Mouse (Mus musculus): ENCODE data around the gene Dnm3.
A peak's percentile ranks its signal among the peaks of the same experiment; 100 is the strongest.

The Dnm3 gene

DNA sequence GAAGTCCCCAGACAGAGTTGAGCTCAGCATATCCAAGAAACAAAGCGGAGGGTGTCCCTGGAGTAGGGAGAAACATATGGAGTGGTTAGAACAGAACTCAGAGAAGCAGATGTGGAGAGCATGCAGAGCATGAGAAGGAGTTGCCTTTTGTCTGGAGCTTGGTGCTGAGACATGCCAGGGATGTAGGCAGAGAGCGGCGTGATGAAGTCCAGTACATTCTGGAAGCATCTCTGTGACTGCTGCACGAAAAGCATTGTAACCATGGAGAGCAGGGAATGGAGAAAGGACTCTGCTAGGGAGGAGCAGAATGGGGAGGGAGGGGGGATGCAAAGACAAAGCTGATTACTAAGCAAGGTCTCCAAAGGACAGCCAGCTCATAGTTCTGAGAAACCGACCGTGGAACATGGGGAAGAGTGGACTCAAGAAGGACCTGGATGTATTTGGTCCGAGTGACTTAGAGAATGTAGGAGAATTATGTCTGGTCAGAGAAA lies 369.6 kb downstream of the Dnm3 start:
- DNase-seq (ENCODE audit: low spot score), result no peak

GRCm38 (mm10) chr1:162107011-162107606 lies 370.7 kb downstream of the Dnm3 start:
- no peak for DNase-seq (ENCODE audit: low spot score)

GRCm38 (mm10) chr1:162100961-162101830 lies 376.6 kb downstream of the Dnm3 start:
- no peak for DNase-seq (ENCODE audit: low spot score)

- no peak for DNase-seq (ENCODE audit: low spot score)
Observed at GRCm38 (mm10) chr1:162100033-162100820, 377.6 kb downstream of the Dnm3 start.

GRCm38 (mm10) chr1:162099203-162099602 lies 378.6 kb downstream of the Dnm3 start:
- DNase-seq (ENCODE audit: low spot score), result no peak

DNA sequence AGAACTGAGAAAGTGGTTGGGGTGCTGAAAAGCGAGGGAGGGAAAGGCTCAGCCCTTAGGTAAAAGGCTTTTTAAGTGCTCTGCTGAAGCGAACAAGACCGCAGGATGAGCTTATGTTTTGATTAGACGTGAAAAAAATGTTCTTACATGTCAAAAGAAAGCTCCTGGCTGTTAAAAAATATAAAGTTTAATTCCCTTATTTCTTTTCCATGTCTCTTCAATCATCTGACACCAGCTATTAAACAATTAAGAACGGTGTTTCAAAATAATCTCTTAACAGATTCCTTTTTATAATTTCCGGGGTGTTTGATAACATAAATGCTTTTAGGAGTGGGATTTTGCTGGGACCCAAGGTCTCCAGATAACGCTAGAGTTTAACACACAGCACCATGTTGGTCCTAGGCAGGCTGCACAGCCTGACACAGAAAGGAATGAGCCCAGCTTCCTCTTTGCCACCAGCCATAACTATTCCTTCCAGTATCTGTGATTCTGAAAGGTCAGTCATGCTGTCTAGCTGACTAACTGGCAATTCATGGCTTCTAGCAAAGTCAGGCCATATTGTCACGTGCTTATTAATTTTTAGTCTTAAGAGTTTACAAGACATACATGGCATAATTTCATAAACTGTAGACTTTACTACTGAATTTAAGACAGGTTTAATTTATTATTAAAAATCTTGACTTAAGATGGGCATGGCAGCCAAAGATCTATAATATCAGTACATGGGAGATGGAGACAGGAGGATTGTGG lies 383.1 kb downstream of the Dnm3 start:
- no peak for DNase-seq (ENCODE audit: low spot score)

DNA sequence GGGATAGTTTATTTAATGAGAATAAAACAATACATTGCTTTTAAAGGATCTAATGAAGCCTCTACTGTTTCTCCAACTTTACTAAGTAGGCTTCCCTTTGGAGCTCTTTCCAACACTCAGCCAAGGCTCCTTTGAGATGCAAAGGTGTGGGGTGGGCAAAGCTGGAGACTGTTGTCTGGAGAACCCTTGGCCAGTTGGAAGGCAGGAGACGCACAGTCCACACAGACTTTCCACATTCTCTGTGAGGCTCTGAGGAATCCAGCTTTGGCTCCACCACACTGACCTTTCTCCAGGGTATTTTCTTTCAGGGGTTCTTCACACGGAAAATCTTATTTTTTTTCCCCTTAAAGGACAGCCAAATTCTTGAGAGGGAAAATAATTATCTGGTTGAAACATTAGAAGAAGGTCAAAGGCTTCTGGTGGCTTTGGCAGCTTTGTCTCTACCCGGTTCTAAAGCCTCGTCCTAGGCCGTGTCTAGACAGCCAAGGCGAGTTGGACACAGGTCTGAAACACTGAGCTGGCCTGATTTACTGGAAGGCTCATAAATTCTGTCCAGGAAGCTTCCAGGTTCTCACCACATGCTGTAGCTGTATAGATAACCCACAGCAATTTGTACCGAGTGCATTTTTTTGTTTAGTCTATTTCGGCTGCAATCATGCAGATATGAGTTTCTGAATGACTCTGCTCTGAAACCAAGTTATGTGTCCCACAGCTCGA lies 383.9 kb downstream of the Dnm3 start:
- peak; percentile 32 for DNase-seq (ENCODE audit: low spot score)

DNA sequence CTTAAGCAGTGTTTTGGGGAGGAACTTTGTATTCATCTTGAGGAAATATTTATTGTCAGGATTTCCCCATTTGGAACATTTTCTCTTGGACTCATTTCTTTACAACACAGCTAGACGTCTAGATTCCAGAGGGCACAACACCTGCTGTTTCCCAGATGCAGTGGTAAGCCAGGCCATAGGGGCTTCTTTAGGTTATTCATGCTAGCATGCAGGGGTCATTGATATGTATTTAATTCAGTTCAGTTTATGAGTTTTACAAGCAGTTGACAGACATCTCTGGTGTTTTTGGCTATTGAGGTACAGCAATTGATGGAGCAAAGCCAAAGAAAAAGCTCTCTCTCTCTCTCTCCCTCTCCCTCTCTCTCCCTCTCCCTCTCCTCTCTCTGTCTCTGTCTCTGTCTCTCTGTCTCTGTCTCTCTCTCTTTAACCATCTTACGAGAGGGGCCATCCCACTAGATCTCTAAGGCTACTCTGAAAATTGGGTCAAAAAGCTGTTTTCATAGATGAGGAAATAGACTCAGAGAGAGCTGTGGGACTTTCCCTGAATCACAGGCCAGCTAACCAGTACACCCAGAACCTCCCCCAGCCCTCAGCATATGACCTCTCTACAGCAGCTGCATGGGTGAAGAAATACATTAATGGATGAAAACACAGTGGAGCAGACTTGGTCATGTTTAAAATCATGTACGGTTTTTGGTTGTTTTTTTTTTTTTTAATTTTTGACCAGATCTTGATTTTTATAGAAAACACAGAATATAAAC lies 384.8 kb downstream of the Dnm3 start:
- no peak for DNase-seq (ENCODE audit: low spot score)

DNA sequence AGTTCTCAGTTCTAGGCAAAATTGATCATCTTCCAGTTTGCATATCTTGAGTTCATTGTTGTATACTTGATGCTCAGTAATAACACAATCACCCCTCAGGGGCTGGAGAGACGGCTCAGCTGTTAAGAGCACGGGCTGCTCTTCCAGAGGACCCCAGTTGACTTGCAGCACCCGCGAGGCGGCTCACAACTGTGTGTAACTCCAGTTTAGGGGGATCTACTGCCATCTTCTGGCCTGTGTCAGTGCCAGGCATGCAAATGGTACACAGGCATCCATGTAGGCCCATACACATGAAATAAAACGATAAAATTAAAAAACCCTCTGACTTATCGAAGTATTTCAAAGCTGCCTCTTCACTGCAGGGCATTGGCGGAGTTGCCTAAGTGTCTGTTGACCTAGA lies 385.4 kb downstream of the Dnm3 start:
- no peak for DNase-seq (ENCODE audit: low spot score)

GRCm38 (mm10) chr1:162083886-162084478 lies 393.9 kb downstream of the Dnm3 start:
- DNase-seq (ENCODE audit: low spot score), result no peak

GRCm38 (mm10) chr1:162083354-162083753 lies 394.5 kb downstream of the Dnm3 start:
- DNase-seq (ENCODE audit: low spot score), result no peak

DNA sequence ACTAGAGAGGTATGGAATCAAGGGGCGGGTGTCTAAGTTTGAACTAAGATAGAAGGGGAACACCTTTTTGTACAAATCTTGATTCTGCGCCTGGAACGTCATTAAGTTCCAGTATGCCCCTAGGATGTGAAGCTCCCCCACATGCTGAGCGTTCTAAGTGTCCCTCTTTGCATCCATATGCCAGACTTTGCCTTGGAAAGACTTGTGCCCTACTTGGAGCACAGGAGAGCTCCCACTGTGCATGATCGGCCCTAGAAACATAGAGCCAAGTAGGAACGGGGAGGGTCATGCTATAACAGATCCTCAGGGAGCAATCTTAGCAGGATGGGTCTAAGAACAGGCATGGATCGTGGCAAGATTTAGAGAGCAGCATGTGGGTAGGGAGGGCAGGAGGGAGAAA lies 395.1 kb downstream of the Dnm3 start:
- no peak for DNase-seq (ENCODE audit: low spot score)

- DNase-seq (ENCODE audit: low spot score), result no peak
Observed at GRCm38 (mm10) chr1:162081693-162082372, 396.0 kb downstream of the Dnm3 start.

DNA sequence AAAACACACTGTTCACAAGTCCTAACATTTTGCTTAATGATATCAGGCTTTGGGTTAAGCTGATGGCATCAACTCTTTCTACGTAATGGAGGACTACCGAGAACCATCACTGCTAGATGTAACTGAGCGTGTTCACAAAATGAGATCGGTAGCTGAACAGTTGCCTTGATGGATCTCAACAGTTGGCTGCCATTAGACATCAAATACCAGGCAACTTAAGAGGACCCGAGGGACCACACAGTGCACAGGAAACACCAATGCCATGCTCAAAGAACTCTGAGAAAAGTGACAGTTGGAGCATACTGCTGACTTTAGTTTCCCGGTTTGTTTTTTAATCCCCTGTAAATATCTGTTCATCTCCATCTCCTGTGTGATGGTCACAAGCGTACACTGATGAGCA lies 397.8 kb downstream of the Dnm3 start:
- DNase-seq (ENCODE audit: low spot score), result no peak

- no peak for DNase-seq (ENCODE audit: low spot score)
Observed at GRCm38 (mm10) chr1:162077454-162077853, 400.4 kb downstream of the Dnm3 start.

DNA sequence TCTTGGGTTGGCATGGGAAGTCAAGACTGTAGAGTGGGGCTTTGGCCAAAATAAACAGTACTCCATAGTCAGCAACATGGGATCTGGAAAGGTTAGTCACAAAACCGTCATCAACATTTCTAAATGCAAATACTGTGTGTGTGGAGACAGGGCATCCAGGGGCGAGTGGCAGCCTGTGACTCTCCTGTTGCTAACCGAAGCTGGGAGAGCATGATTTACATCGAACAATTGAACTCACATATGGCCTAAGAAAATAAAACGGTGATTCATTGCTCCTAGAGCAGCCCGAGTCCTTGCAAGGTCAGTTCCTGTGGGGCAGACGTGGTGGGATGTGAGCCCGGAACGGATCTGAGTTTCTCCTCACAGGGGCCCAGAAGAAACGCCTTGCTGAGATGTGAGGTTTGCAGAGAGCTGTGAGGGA lies 401.2 kb downstream of the Dnm3 start:
- no peak for DNase-seq (ENCODE audit: low spot score)

DNA sequence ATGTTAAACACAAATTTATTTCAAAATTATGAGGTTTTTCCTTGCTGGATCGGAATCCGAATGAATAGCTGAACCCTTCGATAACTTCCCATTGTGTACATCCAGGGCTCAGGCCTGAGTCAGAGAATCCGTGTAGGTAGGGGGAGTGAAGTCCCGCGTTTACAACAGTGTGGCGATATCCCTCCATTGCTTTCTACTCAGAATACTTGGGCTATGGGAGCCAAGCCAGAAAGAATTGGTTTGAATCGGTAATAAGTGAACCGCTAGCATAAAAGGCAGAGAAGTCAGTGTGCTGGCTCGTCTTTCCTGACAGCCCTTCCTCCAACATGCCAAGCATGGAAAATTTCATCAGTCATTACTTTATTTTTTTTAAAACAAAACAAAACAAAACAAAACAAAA lies 402.0 kb downstream of the Dnm3 start:
- no peak for DNase-seq (ENCODE audit: low spot score)

- no peak for DNase-seq (ENCODE audit: low spot score)
Observed at GRCm38 (mm10) chr1:162075416-162075815, 402.4 kb downstream of the Dnm3 start.

GRCm38 (mm10) chr1:162074626-162075410 lies 403.0 kb downstream of the Dnm3 start:
- DNase-seq (ENCODE audit: low spot score), result no peak

Data from urinary bladder, postnatal 14 days (tissue).